Mouse (Mus musculus) adrenal gland, adult 10 weeks (tissue): ENCODE data around the gene Cd300lb. TPM values are rescaled to one million over a fixed set of nuclear protein-coding genes. Genes with fewer than 3 reads are reported as not detected.

Source experiments
- polyA plus RNA-seq: library from polyadenylated mRNA; stranded (reverse); fragments of 350-450 nt; fragmentation: Illumina TruSeq; extraction: RNeasy Lipid Tissue Mini Kit (QIAGEN cat#74804); gene quantifications from one replicate; pipeline ENCODE4 v1.2.3, GENCODE M21; 2014; ENCODE audit warnings: low read depth, low replicate concordance

Gene Cd300lb
- 1.0 TPM for polyA plus RNA-seq

GRCm38 (mm10) chr11:114934144-114934543 is at the start of gene Cd300lb:
Gene Cd300lb (minus strand): TSS chr11:114934386.

GRCm38 (mm10) chr11:114968752-114969207 is 34.6 kb upstream of the Cd300lb start, which contains the start of gene Cd300c:
Gene Cd300c (minus strand): TSS chr11:114969157.

GRCm38 (mm10) chr11:114889991-114890518 is 44.1 kb downstream of the Cd300lb start, which contains the start of gene Cd300a:
Gene Cd300a (plus strand): TSS chr11:114890041.

Other genes starting within 250 kb of the Cd300lb start
- gene Dnaic2, start 207.0 kb downstream of the Cd300lb start, polyA plus RNA-seq = 0.35 TPM
- not detected for gene Kif19a, start 169.0 kb downstream of the Cd300lb start, polyA plus RNA-seq
- not detected for gene Btbd17, start 138.4 kb downstream of the Cd300lb start, polyA plus RNA-seq
- gene Gpr142, start 135.5 kb downstream of the Cd300lb start, polyA plus RNA-seq = not detected
- gene Gprc5c, start 83.2 kb downstream of the Cd300lb start, polyA plus RNA-seq = 0.23 TPM
- 2.3 TPM for gene Cd300a, start 44.3 kb downstream of the Cd300lb start, polyA plus RNA-seq
- not detected for gene Cd300c, start 34.8 kb upstream of the Cd300lb start, polyA plus RNA-seq
- 3.6 TPM for gene Cd300ld, start 55.5 kb upstream of the Cd300lb start, polyA plus RNA-seq
- 1.7 TPM for gene Cd300c2, start 67.5 kb upstream of the Cd300lb start, polyA plus RNA-seq
- not detected for gene Cd300ld2, start 81.8 kb upstream of the Cd300lb start, polyA plus RNA-seq
- not detected for gene Cd300ld4, start 92.6 kb upstream of the Cd300lb start, polyA plus RNA-seq
- gene Cd300ld5, start 103.4 kb upstream of the Cd300lb start, polyA plus RNA-seq = 2.1 TPM
- 2.1 TPM for gene Cd300ld3, start 114.0 kb upstream of the Cd300lb start, polyA plus RNA-seq
- gene Cd300e, start 127.8 kb upstream of the Cd300lb start, polyA plus RNA-seq = not detected
- 0.23 TPM for gene Rab37, start 157.0 kb upstream of the Cd300lb start, polyA plus RNA-seq
- 0.93 TPM for gene Cd300lf, start 199.6 kb upstream of the Cd300lb start, polyA plus RNA-seq
- gene Slc9a3r1, start 229.0 kb upstream of the Cd300lb start, polyA plus RNA-seq = 3.4 TPM